Mouse (Mus musculus) brain, embryonic 14.5 days (tissue): ENCODE data around the gene Gramd2.

Experiments
- CTCF ChIP-seq: fragments of 200-500 bp; IDR thresholded peaks from 2 replicates; pipeline ENCODE4 v1.5.1; 2012; ENCODE audit warnings: inconsistent platforms, mild to moderate bottlenecking, moderate library complexity, borderline replicate concordance; ENCODE audit not compliant: insufficient read depth, insufficient read length; ENCODE audit errors: extremely low read depth
- POLR2A ChIP-seq: fragments of 200-500 bp; IDR thresholded peaks from 2 replicates; pipeline ENCODE4 v1.6.1; 2012; ENCODE audit warnings: mild to moderate bottlenecking, inconsistent platforms, borderline replicate concordance; ENCODE audit not compliant: poor library complexity, insufficient read depth, insufficient read length, severe bottlenecking; ENCODE audit errors: extremely low read depth

GRCm38 (mm10) chr9:59667904-59668303 lies 12.0 kb upstream of the Gramd2 start:
- TF ChIP-seq CTCF (no peak), POLR2A (no peak)
